Mouse (Mus musculus) liver, embryonic 12.5 days (tissue): Measurements from ENCODE around the gene 4930469K13Rik. TPM values are rescaled to one million over a fixed set of nuclear protein-coding genes. Genes with fewer than 3 reads are reported as not detected.

Experiments
- ATAC-seq: fragments of 200-750 bp; cut with Nextera tagmentation; 2 replicates; pipeline ENCODE4 v1.8.0; 2017; ENCODE audit warnings: moderate number of reproducible peaks, mild to moderate bottlenecking, moderate library complexity
- H3K27ac ChIP-seq: fragments of 300-500 bp; sonication (generic); 2 replicates; pipeline ENCODE4 v1.5.1; 2016; ENCODE audit warnings: mild to moderate bottlenecking
- H3K27me3 ChIP-seq: fragments of 300-500 bp; sonication (generic); replicated peaks from 2 replicates; pipeline ENCODE4 v1.6.1; 2016; ENCODE audit warnings: mild to moderate bottlenecking, moderate library complexity
- H3K36me3 ChIP-seq: fragments of 300-500 bp; sonication (generic); 2 replicates; pipeline ENCODE4 v1.6.1; 2016; ENCODE audit warnings: mild to moderate bottlenecking, moderate library complexity
- H3K4me1 ChIP-seq: fragments of 300-500 bp; sonication (generic); 2 replicates; pipeline ENCODE4 v1.6.1; 2016
- H3K4me2 ChIP-seq: fragments of 300-500 bp; sonication (generic); 2 replicates; pipeline ENCODE4 v1.6.1; 2016; ENCODE audit warnings: mild to moderate bottlenecking, moderate library complexity
- H3K4me3 ChIP-seq: fragments of 300-500 bp; sonication (generic); 2 replicates; pipeline ENCODE4 v1.5.1; 2016; ENCODE audit warnings: mild to moderate bottlenecking, moderate library complexity
- H3K9ac ChIP-seq: fragments of 300-500 bp; sonication (generic); 2 replicates; pipeline ENCODE4 v1.6.1; 2016; ENCODE audit warnings: mild to moderate bottlenecking, moderate library complexity
- H3K9me3 ChIP-seq: fragments of 300-500 bp; sonication (generic); replicated peaks from 2 replicates; pipeline ENCODE4 v1.6.1; 2016; ENCODE audit warnings: mild to moderate bottlenecking, moderate library complexity
- WGBS: fragments of 180-500 bp; shearing (Covaris S2); methylation state at CpG from one replicate; pipeline ENCODE4 v1.1.7; 2016; ENCODE audit not compliant: insufficient replicate concordance; 5-methylcytosine and 5-hydroxymethylcytosine counted together
- polyA plus RNA-seq: library from polyadenylated mRNA; unstranded; fragments of >200 nt; fragmentation: Nextera tagmentation; extraction: Ambion mirVana; gene quantifications from 2 replicates; pipeline ENCODE4 v1.2.1, GENCODE M21; 2016

4930469K13Rik gene
- polyA plus RNA-seq, 1 experiment from 2014 or later = not detected

DNA sequence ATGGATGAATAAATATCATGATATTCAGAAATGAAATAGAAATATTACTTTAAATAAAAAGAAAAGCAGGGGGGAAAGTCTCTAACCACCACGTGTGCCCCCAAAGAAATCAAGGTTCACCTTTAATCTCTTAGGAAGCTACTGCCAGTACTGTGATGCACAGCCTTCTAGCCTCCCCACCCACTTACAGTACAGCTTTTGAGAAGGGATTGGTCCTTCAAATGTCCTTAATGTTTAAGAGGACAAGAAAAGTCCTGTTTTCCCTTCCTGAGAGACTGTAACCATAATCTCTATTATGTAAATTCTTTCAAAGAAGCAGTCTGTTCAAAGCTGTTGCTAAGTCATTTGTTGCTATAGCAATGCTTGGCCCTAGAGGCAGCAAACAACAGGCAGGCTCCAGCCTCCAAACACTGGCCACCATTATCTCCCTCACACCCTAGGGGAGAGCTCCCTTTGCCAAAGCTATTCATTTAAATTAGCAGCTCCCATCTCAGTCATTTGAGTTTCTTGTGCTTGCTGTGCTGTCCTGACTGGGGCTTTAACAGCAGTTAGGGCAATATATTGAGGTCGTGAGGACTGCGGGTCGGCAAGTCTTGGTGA lies 14.5 kb upstream of the 4930469K13Rik start:
- Histone ChIP-seq H3K9ac (no peak overlapping the region), H3K4me1 (peaks cover 4% of the 10 kb centered on the region; the same call in 1 of the 2 replicates), H3K9me3 (no peaks in the 10 kb centered on the region), H3K27me3 (no peaks in the 10 kb centered on the region), H3K27ac (no peak overlapping the region), H3K36me3 (no peaks in the 10 kb centered on the region), H3K4me3 (no peak overlapping the region), H3K4me2 (no peak overlapping the region)
- no peak for ATAC-seq
- WGBS = 64% methylated on average over 4 of the region's 4 CpGs

GRCm38 (mm10) chr11:34111940-34112339 lies 13.6 kb upstream of the 4930469K13Rik start:
- Histone ChIP-seq H3K4me3 (no peak overlapping the region), H3K27me3 (no peaks in the 10 kb centered on the region), H3K27ac (no peak overlapping the region), H3K4me2 (no peak overlapping the region), H3K9ac (no peak overlapping the region), H3K4me1 (peaks cover under 1% of the 10 kb centered on the region; the same call in 1 of the 2 replicates), H3K9me3 (no peaks in the 10 kb centered on the region), H3K36me3 (no peaks in the 10 kb centered on the region)
- ATAC-seq = no peak
- WGBS = 55% methylated on average over 7 of the region's 7 CpGs

GRCm38 (mm10) chr11:34109260-34109659 lies 10.9 kb upstream of the 4930469K13Rik start:
- WGBS = 86% methylated on average over 1 of the region's 1 CpGs

GRCm38 (mm10) chr11:34104919-34105318 lies 6.6 kb upstream of the 4930469K13Rik start:
- WGBS = 50% methylated on average over 1 of the region's 1 CpGs
- no peaks in the 10 kb centered on the region for H3K36me3 ChIP-seq
- no peak overlapping the region for H3K27ac ChIP-seq
- H3K4me1 ChIP-seq = no peaks in the 10 kb centered on the region; the same call in 1 of the 2 replicates
- no peaks in the 10 kb centered on the region for H3K27me3 ChIP-seq
- no peak overlapping the region for H3K9ac ChIP-seq
- no peak overlapping the region for H3K4me3 ChIP-seq
- ATAC-seq = no peak
- H3K4me2 ChIP-seq = no peak overlapping the region
- H3K9me3 ChIP-seq = no peaks in the 10 kb centered on the region

More at GRCm38 (mm10) chr11:34109260-34109659, 10.9 kb upstream of the 4930469K13Rik start:
- Histone ChIP-seq H3K4me3 (no peak overlapping the region), H3K9ac (no peak overlapping the region), H3K27ac (no peak overlapping the region), H3K27me3 (no peaks in the 10 kb centered on the region), H3K9me3 (no peaks in the 10 kb centered on the region), H3K4me1 (no peaks in the 10 kb centered on the region; the same call in 1 of the 2 replicates), H3K36me3 (no peaks in the 10 kb centered on the region), H3K4me2 (no peak overlapping the region)
- no peak for ATAC-seq

DNA sequence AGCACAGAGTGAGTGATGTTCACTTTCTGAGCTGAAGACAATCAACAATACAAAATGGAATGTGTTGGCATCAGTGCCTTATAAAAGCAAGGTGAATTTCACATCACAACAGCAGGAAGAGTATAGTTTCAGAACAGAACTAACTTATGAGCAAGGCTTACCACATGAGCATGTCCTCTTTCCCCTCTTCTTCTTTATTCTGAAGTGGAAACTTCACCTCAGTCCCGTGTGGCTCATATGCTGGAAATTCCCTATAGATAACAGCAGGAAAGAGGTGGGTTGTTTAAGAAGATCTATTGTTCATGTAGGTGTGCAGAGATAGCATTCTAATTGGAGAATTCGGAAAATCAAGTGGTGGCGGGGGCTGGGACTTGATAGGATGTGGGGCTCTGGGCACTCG lies 3.5 kb upstream of the 4930469K13Rik start:
- ATAC-seq = no peak
- Histone ChIP-seq H3K4me1 (no peaks in the 10 kb centered on the region), H3K9ac (no peak overlapping the region), H3K27ac (no peak overlapping the region), H3K27me3 (no peaks in the 10 kb centered on the region), H3K4me2 (no peak overlapping the region), H3K4me3 (no peak overlapping the region), H3K9me3 (no peaks in the 10 kb centered on the region), H3K36me3 (no peaks in the 10 kb centered on the region)
- 68% methylated on average over 4 of the region's 4 CpGs for WGBS

DNA sequence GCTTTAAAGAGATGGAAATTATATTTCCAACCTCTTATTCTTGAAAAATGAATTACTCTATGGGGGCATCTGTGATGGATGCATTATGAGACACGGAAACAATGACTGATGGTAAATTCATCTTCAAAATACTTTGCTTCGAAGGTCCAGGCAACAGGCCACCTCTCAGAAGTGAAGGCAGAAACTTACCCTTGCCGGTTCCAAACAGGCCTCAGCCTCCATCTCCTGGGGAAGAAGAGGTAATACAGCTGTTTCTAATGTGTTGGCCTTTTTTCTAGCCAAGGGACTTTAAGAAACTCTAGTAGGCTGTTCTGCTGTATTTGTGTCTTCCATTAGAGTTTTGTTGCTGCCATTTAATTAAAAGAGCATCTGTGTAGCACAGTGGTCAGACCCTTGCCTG lies 11.3 kb downstream of the 4930469K13Rik start:
- no peaks in the 10 kb centered on the region for H3K27me3 ChIP-seq
- no peaks in the 10 kb centered on the region for H3K9me3 ChIP-seq
- no peak overlapping the region for H3K4me3 ChIP-seq
- peaks cover 5% of the 10 kb centered on the region; the same call in 1 of the 2 replicates for H3K4me1 ChIP-seq
- H3K36me3 ChIP-seq = no peaks in the 10 kb centered on the region
- no peak overlapping the region for H3K4me2 ChIP-seq
- no peak overlapping the region for H3K9ac ChIP-seq
- 62% methylated on average over 3 of the region's 3 CpGs for WGBS
- H3K27ac ChIP-seq = no peak overlapping the region
- no peak for ATAC-seq

DNA sequence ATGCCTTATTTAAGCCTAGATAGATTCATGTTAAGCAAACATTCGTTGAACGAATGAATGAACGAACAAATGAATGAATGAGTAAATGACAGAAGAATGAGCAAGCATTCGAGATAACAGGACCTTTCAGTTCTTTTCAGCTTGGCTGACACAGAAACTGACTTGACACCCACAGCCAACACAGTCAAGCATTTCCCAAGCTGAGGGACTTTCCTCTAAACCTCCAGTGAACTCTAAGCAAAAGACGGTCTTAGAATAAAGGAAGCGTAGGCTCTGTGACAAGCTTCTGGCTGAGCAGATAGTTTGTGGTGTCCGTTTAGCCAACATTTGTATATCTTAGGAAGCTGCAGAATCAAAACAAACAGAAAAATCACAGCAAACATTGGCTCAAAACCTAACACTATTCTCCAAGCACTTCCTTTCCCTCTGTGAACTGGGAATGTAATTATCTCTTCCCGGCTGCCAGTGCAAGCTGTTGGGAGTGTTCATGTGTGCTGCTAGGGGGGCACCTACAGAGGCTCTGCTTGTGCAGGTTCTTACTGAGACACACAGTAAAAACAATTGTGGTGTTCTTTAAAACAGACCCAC lies 12.1 kb downstream of the 4930469K13Rik start:
- no peak for ATAC-seq
- Histone ChIP-seq H3K36me3 (no peaks in the 10 kb centered on the region), H3K27me3 (no peaks in the 10 kb centered on the region), H3K9me3 (no peaks in the 10 kb centered on the region), H3K27ac (no peak overlapping the region), H3K4me2 (no peak overlapping the region), H3K4me3 (no peak overlapping the region), H3K9ac (no peak overlapping the region), H3K4me1 (peaks cover 5% of the 10 kb centered on the region; the same call in 1 of the 2 replicates)
- WGBS = 65% methylated on average over 8 of the region's 8 CpGs

DNA sequence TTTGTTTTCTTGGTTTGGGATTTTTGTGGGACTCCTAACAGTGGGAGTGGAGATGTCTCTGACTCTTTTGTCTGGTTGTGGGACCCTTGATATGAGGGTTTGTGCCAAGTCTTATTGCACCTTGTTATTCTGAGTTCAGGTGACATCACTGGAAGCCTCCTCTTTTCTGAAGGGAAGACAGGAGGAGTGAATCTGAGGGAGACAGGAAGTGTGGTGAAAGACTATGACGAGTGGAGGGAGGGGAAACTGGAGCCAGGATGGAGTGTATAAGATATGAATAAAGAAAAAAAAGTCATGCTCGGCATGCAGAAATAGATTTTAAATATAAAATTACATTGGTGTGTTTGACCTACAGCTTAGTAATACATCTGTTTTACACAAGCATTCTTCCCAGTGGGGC lies 13.7 kb downstream of the 4930469K13Rik start:
- Histone ChIP-seq H3K9me3 (no peaks in the 10 kb centered on the region), H3K4me2 (no peak overlapping the region), H3K36me3 (no peaks in the 10 kb centered on the region), H3K4me1 (peaks cover 5% of the 10 kb centered on the region; the same call in 1 of the 2 replicates), H3K27ac (no peak overlapping the region), H3K4me3 (no peak overlapping the region), H3K9ac (no peak overlapping the region), H3K27me3 (no peaks in the 10 kb centered on the region)
- no peak for ATAC-seq
- WGBS = 45% methylated on average over 2 of the region's 2 CpGs

DNA sequence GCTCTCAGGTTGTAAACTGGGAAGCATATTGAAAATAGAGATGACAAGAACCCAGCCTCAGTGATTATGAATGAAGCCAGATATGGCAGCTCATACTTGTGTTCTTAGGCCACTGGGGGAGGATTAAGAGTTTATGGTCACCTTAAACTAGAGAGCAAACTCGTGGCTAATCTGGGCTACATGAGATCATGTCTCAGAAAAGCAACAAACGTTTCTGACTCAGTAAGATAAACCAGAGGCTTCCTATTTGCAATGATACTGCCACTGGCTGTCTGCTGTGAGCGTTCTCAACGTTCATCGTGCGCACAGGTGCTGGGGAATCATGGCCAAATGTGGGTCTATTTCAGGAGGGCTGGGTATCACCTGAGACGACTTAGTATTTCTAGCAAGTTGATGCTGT lies 14.6 kb downstream of the 4930469K13Rik start:
- Histone ChIP-seq H3K4me3 (no peak overlapping the region), H3K4me2 (no peak overlapping the region), H3K9ac (no peak overlapping the region), H3K27me3 (no peaks in the 10 kb centered on the region), H3K27ac (no peak overlapping the region), H3K36me3 (no peaks in the 10 kb centered on the region), H3K9me3 (no peaks in the 10 kb centered on the region), H3K4me1 (peaks cover 5% of the 10 kb centered on the region; the same call in 1 of the 2 replicates)
- 31% methylated on average over 7 of the region's 7 CpGs for WGBS
- no peak for ATAC-seq

DNA sequence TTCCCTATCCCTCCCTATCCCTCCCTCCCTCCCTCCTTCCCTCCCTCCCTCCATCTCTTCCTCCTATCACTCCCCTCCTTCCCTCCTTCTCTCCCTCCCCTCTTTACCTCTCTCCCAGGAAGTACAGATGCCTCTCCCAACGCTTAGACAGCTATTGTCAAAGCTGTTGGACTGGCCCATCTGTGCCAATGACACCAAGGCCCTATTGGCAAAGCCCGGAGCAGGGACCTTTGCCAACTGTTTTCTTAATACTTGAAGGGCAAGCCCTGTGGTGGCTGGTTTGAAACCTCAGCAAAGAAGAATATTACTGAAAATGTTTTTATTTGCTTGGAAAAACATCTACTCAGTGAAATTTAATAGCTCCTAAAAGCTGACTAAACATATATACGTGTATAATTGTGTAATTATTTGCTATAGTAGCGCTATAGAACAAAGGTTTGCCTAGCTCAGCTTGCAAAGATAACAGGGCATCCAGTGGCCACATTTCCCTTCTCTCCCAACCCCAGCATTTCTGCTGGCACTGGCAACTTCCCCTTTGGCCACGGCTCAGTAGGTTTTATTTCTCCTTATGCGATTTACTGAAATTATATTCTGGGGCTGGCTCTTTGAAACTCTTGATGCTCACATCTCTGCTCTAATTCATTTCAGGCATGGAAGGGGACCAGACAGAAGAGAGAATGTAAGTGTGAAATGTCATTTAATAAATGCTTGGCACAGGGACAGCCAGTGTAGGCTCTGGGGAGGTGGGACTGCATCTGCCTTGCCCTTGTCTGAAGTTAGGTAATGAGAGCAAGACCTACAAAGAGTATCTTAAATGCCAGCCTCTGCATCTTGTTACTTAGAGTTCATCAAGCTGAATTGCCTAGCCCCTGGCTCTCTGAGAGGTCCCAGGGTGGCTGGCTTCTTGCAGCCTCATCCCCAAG lies 18.6 kb downstream of the 4930469K13Rik start:
- 46% methylated on average over 6 of the region's 6 CpGs for WGBS
- Histone ChIP-seq H3K36me3 (no peaks in the 10 kb centered on the region), H3K9ac (no peak overlapping the region), H3K27me3 (no peaks in the 10 kb centered on the region), H3K4me1 (peaks cover 5% of the 10 kb centered on the region; the same call in 1 of the 2 replicates), H3K27ac (no peak overlapping the region), H3K9me3 (no peaks in the 10 kb centered on the region), H3K4me3 (no peak overlapping the region), H3K4me2 (no peak overlapping the region)
- no peak for ATAC-seq

GRCm38 (mm10) chr11:34078581-34078980 lies 19.8 kb downstream of the 4930469K13Rik start:
- H3K4me2 ChIP-seq = no peak overlapping the region
- H3K4me3 ChIP-seq = no peak overlapping the region
- no peak overlapping the region for H3K9ac ChIP-seq
- WGBS = 68% methylated on average over 7 of the region's 7 CpGs
- H3K4me1 ChIP-seq = peaks cover 9% of the 10 kb centered on the region
- no peaks in the 10 kb centered on the region for H3K27me3 ChIP-seq
- no peak for ATAC-seq
- no peaks in the 10 kb centered on the region for H3K36me3 ChIP-seq
- H3K27ac ChIP-seq = no peak overlapping the region
- H3K9me3 ChIP-seq = no peaks in the 10 kb centered on the region

- Histone ChIP-seq H3K27me3 (no peaks in the 10 kb centered on the region), H3K4me3 (no peak overlapping the region), H3K27ac (no peak overlapping the region), H3K9me3 (no peaks in the 10 kb centered on the region), H3K36me3 (no peaks in the 10 kb centered on the region), H3K9ac (no peak overlapping the region), H3K4me2 (no peak overlapping the region), H3K4me1 (peaks cover 9% of the 10 kb centered on the region)
- WGBS = 64% methylated on average over 2 of the region's 2 CpGs
- ATAC-seq = no peak
Measured at GRCm38 (mm10) chr11:34077870-34078269, 20.5 kb downstream of the 4930469K13Rik start.
